Mouse (Mus musculus): ENCODE measurements around the gene Mrps17. TPM values are rescaled to one million over a fixed set of nuclear protein-coding genes. Genes with fewer than 3 reads are reported as not detected.
"Not testable (repeated sequence)": the region's sequence is repeated elsewhere in the genome, so short reads cannot be mapped to it uniquely, and the experiment has no call there.

The Mrps17 gene
- polyA plus RNA-seq (2015; fragmentation: Nextera tagmentation; extraction: Ambion mirVana): 131 and 133 TPM in 2 replicates

DNA sequence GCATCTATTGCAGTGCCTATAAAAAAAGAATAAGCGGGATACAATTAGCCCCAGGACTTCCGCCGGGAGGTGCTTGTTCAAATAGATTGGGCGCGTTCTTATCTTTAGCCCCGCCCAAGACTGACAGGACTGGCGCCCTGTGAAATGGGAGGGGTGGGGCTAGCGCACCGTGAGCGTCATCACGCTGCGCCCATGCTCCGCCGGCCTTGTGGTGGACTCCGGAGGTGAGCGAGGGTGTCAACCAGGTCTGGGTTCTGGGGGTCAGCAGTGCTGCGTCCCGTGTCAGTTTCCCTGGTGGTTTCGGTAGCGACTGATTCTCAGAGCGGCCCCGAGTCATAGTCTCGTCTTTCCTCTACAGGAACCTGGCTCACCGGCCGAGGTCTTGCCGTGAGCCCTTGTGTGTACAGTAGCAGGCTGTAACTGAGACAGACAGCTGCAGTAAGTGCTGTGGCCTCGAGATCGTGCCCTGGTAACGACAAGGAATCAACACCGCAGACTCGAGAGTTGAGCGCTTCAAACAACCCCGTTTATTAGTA, at the start of gene Mrps17:
Gene Mrps17 (plus strand): TSS at position 172 of the 536 bp plus-strand sequence.
- ATAC-seq (ENCODE audit: low read depth): peak; percentile 98
- under 1% methylated on average over 33 of the region's 33 CpGs for WGBS (ENCODE audit: insufficient replicate concordance)

DNA sequence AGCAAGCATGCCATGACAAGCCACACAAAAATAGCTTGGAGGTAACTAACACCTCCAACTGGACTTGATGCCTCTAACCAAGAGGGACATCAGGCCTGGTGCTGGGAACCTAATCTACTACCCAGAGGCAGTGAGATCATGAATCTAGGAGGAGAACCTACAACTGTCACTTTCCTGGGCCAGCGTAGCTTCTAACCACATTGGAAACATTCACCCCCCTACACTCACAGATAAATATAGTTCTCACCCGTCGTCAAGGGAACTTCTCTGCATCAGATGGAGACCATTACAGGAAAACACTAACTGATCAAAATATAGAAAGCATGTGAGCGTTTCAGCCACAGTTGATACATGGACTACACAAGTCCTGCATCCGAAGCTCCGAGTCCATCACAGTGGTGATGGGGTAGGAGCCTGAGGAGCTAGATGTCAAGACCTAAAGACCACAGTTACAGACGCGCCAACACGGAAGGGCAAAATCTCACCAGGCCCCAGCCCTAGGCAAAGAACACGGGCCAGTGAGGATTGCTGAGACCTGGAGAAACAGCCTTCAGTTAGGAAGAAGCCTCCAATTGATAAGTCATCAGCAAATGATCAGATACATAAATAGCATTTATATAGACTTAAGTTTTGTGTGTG, 48.9 kb upstream of the Mrps17 start:
- Histone ChIP-seq H3K27me3 (no peaks in the 10 kb centered on the region), H3K9ac (no peak overlapping the region), H3K9me3 (replicated peaks) (no peaks in the 10 kb centered on the region), H3K27ac (no peak overlapping the region), H3K36me3 (no peaks in the 10 kb centered on the region), H3K4me2 (no peak overlapping the region), H3K4me1 (replicated peaks) (peaks cover 7% of the 10 kb centered on the region), H3K4me3 (replicated peaks) (no peak overlapping the region)
- ATAC-seq (ENCODE audit: low read depth) (no peak), DNase-seq (no peak)
- WGBS (ENCODE audit: insufficient replicate concordance): 70% methylated on average over 10 of the region's 10 CpGs

More for the DNA sequence above, at the start of gene Mrps17:
- Histone ChIP-seq H3K4me3 (replicated peaks) (peak within 1 kb of the TSS; percentile 86), H3K4me2 (peak within 1 kb of the TSS; percentile 88), H3K9ac (peak within 1 kb of the TSS; percentile 85), H3K9me3 (replicated peaks) (no peaks in the 10 kb centered on the region), H3K27me3 (no peaks in the 10 kb centered on the region), H3K36me3 (peaks cover 37% of the 10 kb centered on the region), H3K4me1 (replicated peaks) (peaks cover 22% of the 10 kb centered on the region), H3K27ac (peak within 1 kb of the TSS; percentile 78)
- peak; percentile 93 for DNase-seq

DNA sequence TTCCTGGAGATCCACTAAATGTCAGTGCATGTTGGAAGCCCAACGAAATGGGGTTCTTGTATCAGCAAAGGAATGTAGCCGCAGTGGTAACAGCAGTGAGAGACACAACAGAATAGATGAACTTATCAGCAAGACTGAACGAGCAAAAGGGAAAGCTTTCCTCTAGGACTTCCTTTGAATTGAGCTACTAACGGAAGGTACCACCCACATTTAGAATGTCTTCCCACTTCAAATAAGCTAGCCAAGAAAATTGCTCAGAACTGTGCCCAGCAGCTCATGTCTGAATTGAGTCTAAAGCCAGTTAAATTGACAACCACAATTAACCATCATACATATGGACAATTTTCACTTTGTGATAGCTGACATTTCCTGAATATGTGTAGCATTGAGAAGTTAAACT, 47.4 kb upstream of the Mrps17 start:
- Histone ChIP-seq H3K27ac (no peak overlapping the region), H3K27me3 (no peaks in the 10 kb centered on the region), H3K4me1 (replicated peaks) (peaks cover 7% of the 10 kb centered on the region), H3K4me3 (replicated peaks) (no peak overlapping the region), H3K9me3 (replicated peaks) (no peaks in the 10 kb centered on the region), H3K9ac (no peak overlapping the region), H3K4me2 (no peak overlapping the region), H3K36me3 (no peaks in the 10 kb centered on the region)
- no peak for DNase-seq
- WGBS (ENCODE audit: insufficient replicate concordance): 58% methylated on average over 4 of the region's 4 CpGs
- ATAC-seq (ENCODE audit: low read depth): no peak

DNA sequence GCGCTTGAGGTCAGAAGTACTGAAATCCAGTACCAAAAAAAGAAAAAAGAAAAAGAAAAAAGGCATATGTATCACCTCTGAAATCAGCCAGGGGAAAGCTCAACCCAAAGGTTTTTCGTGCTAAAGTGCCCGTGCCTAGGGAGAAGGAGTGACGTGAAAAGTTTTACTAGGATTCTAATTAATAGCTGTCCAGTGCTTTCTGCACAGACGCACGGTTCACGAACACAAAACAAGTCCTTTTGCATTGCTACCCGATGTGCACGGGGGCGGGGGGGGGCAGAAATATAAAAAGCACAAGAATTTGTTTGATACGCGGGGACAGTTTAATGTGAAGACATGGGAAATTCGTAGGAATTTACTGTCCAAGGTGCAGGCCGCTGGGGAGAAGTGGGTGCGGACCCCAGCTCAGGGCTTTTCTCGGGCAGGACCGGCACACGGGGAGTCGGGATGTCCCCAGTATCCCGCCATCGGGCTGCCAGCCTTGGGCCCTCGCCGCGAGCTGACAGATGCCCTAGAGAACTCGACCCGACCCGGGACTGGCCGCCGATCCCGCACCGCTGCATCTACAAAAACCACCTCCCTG, 45.8 kb upstream of the Mrps17 start:
- ATAC-seq (ENCODE audit: low read depth): peak; percentile 23; the same call in 1 of the 2 replicates
- WGBS (ENCODE audit: insufficient replicate concordance): under 1% methylated on average over 31 of the region's 31 CpGs
- Histone ChIP-seq H3K9me3 (replicated peaks) (no peaks in the 10 kb centered on the region), H3K9ac (peak overlapping the region; percentile 79), H3K27me3 (no peaks in the 10 kb centered on the region), H3K4me2 (peak overlapping the region; percentile 76), H3K27ac (0 out of 2 replicates have a peak overlapping the region, but pooled peaks have one; percentile 26), H3K4me1 (replicated peaks) (peaks cover 7% of the 10 kb centered on the region), H3K36me3 (no peaks in the 10 kb centered on the region), H3K4me3 (replicated peaks) (peak overlapping the region; percentile 77)
- DNase-seq: no peak

DNA sequence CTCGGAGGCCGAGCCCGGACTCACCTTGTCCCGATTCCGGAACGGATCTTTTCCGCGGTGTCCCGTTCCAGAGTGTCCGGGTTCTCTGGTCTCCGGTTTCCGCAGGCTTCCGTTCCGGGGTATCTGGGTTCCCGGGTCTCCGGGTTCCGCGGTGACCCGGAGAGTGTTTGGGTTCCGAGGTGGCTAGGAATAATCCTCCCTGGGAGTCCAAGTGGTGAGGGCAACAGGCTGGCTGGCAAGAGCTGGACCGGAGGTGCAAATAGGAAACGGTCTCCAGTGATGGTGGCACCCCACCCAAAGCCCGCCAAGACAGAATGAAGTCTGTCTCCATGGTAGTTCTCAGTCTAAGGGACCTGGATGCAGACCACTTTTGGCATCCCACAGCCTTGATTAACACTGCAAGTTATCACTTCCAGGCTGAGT, 45.2 kb upstream of the Mrps17 start, which contains the start of gene Zfp11:
Gene Zfp11 (minus strand): TSS at position 64 of the 423 bp plus-strand sequence.
- Histone ChIP-seq H3K4me3 (replicated peaks) (peak within 1 kb of the TSS; percentile 77), H3K27me3 (no peaks in the 10 kb centered on the region), H3K9me3 (replicated peaks) (no peaks in the 10 kb centered on the region), H3K4me1 (replicated peaks) (peaks cover 7% of the 10 kb centered on the region), H3K36me3 (no peaks in the 10 kb centered on the region), H3K4me2 (peak within 1 kb of the TSS; percentile 76), H3K9ac (peak within 1 kb of the TSS; percentile 79), H3K27ac (0 out of 2 replicates have a peak within 1 kb of the TSS, but pooled peaks have one; percentile 26)
- peak; percentile 79 for ATAC-seq (ENCODE audit: low read depth)
- 1% methylated on average over 23 of the region's 23 CpGs for WGBS (ENCODE audit: insufficient replicate concordance)
- peak; percentile 61 for DNase-seq

DNA sequence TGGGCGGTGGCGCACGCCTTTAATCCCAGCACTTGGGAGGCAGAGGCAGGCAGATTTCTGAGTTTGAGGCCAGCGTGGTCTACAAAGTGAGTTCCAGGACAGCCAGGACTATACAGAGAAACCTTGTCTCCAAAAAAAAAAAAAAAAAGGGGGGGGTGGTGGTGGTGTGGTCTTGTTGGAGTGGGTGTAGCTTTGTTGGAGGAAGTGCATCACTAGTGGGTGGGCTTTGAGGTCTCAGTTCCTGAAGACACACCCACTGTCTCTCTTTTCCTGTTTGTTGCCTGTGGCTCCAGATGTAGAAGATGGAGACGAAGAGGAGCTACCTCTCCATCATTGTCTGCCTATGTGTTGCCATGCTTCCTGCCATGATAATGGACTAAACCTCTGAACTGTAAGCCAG, 30.2 kb upstream of the Mrps17 start:
- H3K27me3 ChIP-seq; H3K36me3 ChIP-seq; H3K4me2 ChIP-seq; H3K27ac ChIP-seq; H3K4me3 ChIP-seq (replicated peaks); DNase-seq; H3K9ac ChIP-seq; H3K9me3 ChIP-seq (replicated peaks); ATAC-seq (ENCODE audit: low read depth); H3K4me1 ChIP-seq (replicated peaks): not testable (repeated sequence)
- 75% methylated on average over 5 of the region's 5 CpGs for WGBS (ENCODE audit: insufficient replicate concordance)

DNA sequence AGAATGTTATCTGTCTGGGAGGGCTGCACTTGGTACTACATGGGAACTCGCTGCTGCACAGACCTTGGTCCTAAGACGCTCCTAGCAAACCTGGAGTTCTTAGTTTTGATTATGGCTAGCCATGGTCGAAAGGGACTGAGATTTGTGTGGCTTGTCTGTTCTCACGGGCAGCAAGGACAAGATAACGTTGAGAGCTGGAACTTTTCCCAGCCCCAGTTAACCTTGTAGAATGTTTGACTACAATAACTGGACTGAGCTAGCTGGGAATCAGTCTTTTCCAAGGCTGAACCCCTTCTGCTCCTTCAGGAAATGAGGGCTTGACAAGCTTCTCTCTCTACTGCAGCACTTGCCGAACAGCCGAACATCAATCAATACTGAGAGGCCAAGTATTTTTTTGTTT, 27.7 kb upstream of the Mrps17 start:
- Histone ChIP-seq H3K4me3 (replicated peaks) (no peak overlapping the region), H3K4me1 (replicated peaks) (no peaks in the 10 kb centered on the region), H3K9me3 (replicated peaks) (no peaks in the 10 kb centered on the region), H3K27me3 (no peaks in the 10 kb centered on the region), H3K4me2 (no peak overlapping the region), H3K36me3 (no peaks in the 10 kb centered on the region), H3K9ac (no peak overlapping the region), H3K27ac (no peak overlapping the region)
- ATAC-seq (ENCODE audit: low read depth) (no peak), DNase-seq (no peak)
- WGBS (ENCODE audit: insufficient replicate concordance): 59% methylated on average over 7 of the region's 7 CpGs

DNA sequence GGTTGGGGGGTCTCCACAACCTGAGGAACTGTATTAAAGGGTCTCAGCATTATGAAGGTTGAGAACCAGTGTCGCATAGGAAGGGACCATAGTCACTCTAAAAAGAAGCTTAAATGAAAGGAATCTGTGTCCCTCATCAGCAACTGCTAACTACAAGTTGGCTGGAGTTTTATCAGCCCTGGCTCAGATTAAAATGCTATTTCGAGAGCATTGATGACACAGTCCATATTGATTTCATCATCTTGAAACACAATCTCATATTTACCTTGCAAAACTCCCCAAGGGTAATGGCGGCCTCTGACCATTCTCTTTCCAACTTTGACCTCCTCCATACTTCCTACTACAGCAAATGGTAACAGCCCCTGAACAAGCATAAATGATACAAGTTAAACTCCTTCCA, 24.8 kb upstream of the Mrps17 start:
- no peaks in the 10 kb centered on the region for H3K4me1 ChIP-seq (replicated peaks)
- 61% methylated on average over 3 of the region's 3 CpGs for WGBS (ENCODE audit: insufficient replicate concordance)
- ATAC-seq (ENCODE audit: low read depth) (no peak), DNase-seq (no peak)
- H3K27ac ChIP-seq: no peak overlapping the region
- no peak overlapping the region for H3K9ac ChIP-seq
- H3K9me3 ChIP-seq (replicated peaks): no peaks in the 10 kb centered on the region
- H3K4me2 ChIP-seq: no peak overlapping the region
- H3K4me3 ChIP-seq (replicated peaks): no peak overlapping the region
- H3K36me3 ChIP-seq: no peaks in the 10 kb centered on the region
- H3K27me3 ChIP-seq: no peaks in the 10 kb centered on the region

DNA sequence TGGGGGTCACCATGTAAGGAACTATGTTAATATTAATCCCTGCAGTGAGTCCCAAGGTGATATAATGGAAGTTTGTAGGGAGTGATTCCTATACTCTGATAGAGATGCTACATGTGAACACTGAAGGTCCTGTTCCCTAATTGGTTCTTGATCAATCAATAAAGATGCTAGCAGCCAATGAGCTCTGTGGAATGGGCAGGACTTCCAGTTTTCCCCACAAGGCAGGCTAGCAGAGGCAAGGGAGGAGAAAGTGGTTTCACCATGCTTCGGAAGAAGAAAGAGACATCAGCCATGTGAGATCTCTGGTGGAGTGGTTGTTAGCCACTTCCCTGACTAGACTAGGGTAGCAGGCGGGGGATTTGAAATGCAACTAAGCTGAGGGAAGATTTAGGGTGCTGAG, 14.8 kb upstream of the Mrps17 start:
- peaks cover 7% of the 10 kb centered on the region for H3K4me1 ChIP-seq (replicated peaks)
- no peaks in the 10 kb centered on the region for H3K9me3 ChIP-seq (replicated peaks)
- no peak for DNase-seq
- H3K36me3 ChIP-seq: no peaks in the 10 kb centered on the region
- no peak overlapping the region for H3K4me3 ChIP-seq (replicated peaks)
- H3K27ac ChIP-seq: no peak overlapping the region
- H3K9ac ChIP-seq: no peak overlapping the region
- ATAC-seq (ENCODE audit: low read depth): no peak
- peaks cover 12% of the 10 kb centered on the region for H3K27me3 ChIP-seq
- no peak overlapping the region for H3K4me2 ChIP-seq
- WGBS (ENCODE audit: insufficient replicate concordance): 33% methylated on average over 2 of the region's 2 CpGs

DNA sequence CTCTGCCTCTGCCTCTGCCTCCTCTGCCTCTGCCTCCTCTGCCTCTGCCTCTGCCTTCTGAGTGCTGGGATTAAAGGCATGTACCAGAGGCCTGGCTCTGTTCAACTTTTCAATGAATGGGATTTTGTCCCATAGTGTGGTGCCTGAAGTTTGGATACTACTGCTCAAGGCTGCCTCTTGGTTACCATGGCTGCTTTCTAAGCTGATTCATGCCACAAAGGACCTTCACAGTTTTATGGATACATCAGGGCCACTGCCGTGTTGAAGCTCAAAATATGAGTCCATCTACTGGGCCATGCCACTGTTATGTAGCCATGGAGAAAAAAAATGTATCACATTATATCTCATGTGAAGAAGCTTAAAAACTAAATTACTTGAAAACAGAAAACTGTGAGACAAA, 13.6 kb upstream of the Mrps17 start:
- Histone ChIP-seq H3K9me3 (replicated peaks) (no peaks in the 10 kb centered on the region), H3K4me2 (no peak overlapping the region), H3K4me1 (replicated peaks) (peaks cover 7% of the 10 kb centered on the region), H3K9ac (no peak overlapping the region), H3K27ac (no peak overlapping the region), H3K36me3 (no peaks in the 10 kb centered on the region), H3K27me3 (peaks cover 12% of the 10 kb centered on the region), H3K4me3 (replicated peaks) (no peak overlapping the region)
- no peak for ATAC-seq (ENCODE audit: low read depth)
- WGBS (ENCODE audit: insufficient replicate concordance): 56% methylated on average over 1 of the region's 1 CpGs
- DNase-seq: no peak

DNA sequence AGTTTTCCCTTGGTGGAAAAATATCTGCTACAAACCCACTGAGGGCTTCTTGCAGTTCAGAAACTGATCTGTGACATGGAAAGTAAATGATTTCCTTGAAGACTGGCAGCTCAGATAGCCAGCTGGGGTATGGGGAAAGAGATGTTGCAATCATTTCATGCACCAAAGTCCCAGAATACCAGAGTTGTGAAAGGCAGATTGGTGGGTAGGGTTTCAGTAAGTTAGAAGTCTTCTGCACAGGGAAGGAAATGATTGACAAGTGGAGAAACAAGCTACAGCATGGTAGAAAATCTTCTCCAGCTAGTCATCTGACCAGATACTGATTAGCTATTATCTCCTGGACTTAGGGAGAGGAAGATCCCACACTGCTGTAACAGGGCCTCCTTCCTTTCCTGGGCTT, 11.9 kb upstream of the Mrps17 start:
- Histone ChIP-seq H3K27me3 (peaks cover 12% of the 10 kb centered on the region), H3K9me3 (replicated peaks) (no peaks in the 10 kb centered on the region), H3K4me3 (replicated peaks) (no peak overlapping the region), H3K27ac (no peak overlapping the region), H3K4me1 (replicated peaks) (peaks cover 7% of the 10 kb centered on the region), H3K4me2 (no peak overlapping the region), H3K36me3 (no peaks in the 10 kb centered on the region), H3K9ac (no peak overlapping the region)
- DNase-seq (no peak), ATAC-seq (ENCODE audit: low read depth) (no peak)
